Mouse (Mus musculus): ENCODE results near the gene Mapk8ip1.

- TF ChIP-seq CTCF (IDR thresholded peaks at IDR 0.05; ENCODE audit: low read depth, low read length) (no peak), GATA1 (IDR thresholded peaks at IDR 0.05; ENCODE audit: borderline replicate concordance, low read length) (no peak), POLR2AphosphoS5 (IDR thresholded peaks at IDR 0.05; ENCODE audit: insufficient replicate concordance, low read depth, low read length) (no peak), TAL1 (conservative IDR thresholded peaks at IDR 0.05; ENCODE audit: low read depth, low read length) (no peak), GATA2 (IDR thresholded peaks at IDR 0.05; ENCODE audit: borderline replicate concordance, low read depth, low read length) (no peak)
Observed at GRCm38 (mm10) chr2:92382759-92383158, 18.3 kb downstream of the Mapk8ip1 start.
